Mouse (Mus musculus): ENCODE measurements around the gene Selenow. TPM values are rescaled to one million over a fixed set of nuclear protein-coding genes. Genes with fewer than 3 reads are reported as not detected.

The Selenow gene
- polyA plus RNA-seq, 1 experiment, result 1,588 TPM

GRCm38 (mm10) chr7:15881831-15882230 lies 40.4 kb downstream of the Selenow start:
- TF ChIP-seq GATA1 (IDR thresholded peaks at IDR 0.05; ENCODE audit: low read length), result no peak

GRCm38 (mm10) chr7:15881388-15881787 lies 40.8 kb downstream of the Selenow start:
- TF ChIP-seq GATA1 (IDR thresholded peaks at IDR 0.05; ENCODE audit: low read length), result no peak

- TF ChIP-seq GATA1 (IDR thresholded peaks at IDR 0.05; ENCODE audit: low read length), result no peak
These were observed 42.4 kb downstream of the Selenow start, which contains the start of gene Crx for GRCm38 (mm10) chr7:15879756-15880155. Gene Crx, minus strand, starts transcription at chr7:15879968.

Other genes starting within 250 kb of the Selenow start
- not detected in 2 replicates for gene Obox5, start 172.3 kb downstream of the Selenow start, polyA plus RNA-seq (2012)
- gene Obox6, start 82.7 kb downstream of the Selenow start, polyA plus RNA-seq (2012), result not detected in 2 replicates
- gene Crx, start 42.4 kb downstream of the Selenow start, polyA plus RNA-seq (2012), result not detected in 2 replicates
- gene Crxos, start 39.8 kb downstream of the Selenow start, polyA plus RNA-seq (2012), result not detected in 2 replicates
- 874 and 894 TPM in 2 replicates for gene Nop53, start 23.7 kb upstream of the Selenow start, polyA plus RNA-seq (2012)
- gene Ehd2, start 45.2 kb upstream of the Selenow start, polyA plus RNA-seq (2012), result 0.31 and 0.33 TPM in 2 replicates
- gene Bicra, start 125.5 kb upstream of the Selenow start, polyA plus RNA-seq (2012), result 82.3 and 97.4 TPM in 2 replicates
- 0.01 TPM in 1 of 2 replicates, not detected in the other for gene Zfp541, start 139.4 kb upstream of the Selenow start, polyA plus RNA-seq (2012)
- 271 and 283 TPM in 2 replicates for gene Napa, start 176.1 kb upstream of the Selenow start, polyA plus RNA-seq (2012)
- 32.6 and 47.9 TPM in 2 replicates for gene Kptn, start 197.5 kb upstream of the Selenow start, polyA plus RNA-seq (2012)
- gene Slc8a2, start 207.4 kb upstream of the Selenow start, polyA plus RNA-seq (2012), result 0.01 TPM in 2 replicates

All from G1E-ER4 (cell line).